Mouse (Mus musculus) neural tube, embryonic 13.5 days (tissue): ENCODE results near the gene Dnmt1. TPM values are rescaled to one million over a fixed set of nuclear protein-coding genes. Genes with fewer than 3 reads are reported as not detected.
"Not testable (repeated sequence)": the region's sequence is repeated elsewhere in the genome, so short reads cannot be mapped to it uniquely, and the experiment has no call there.

ENCODE experiments used
- ATAC-seq: fragments of 200-750 bp; cut with Nextera tagmentation; 2 replicates; pipeline ENCODE4 v1.8.0; 2017; ENCODE audit warnings: low read depth, mild to moderate bottlenecking, moderate TSS enrichment, moderate library complexity
- H3K27ac ChIP-seq: fragments of 300-500 bp; sonication (generic); replicated peaks from 2 replicates; pipeline ENCODE4 v1.5.1; 2015; ENCODE audit warnings: moderate library complexity, mild to moderate bottlenecking, inconsistent platforms
- H3K27me3 ChIP-seq: fragments of 300-500 bp; sonication (generic); 2 replicates; pipeline ENCODE4 v1.6.1; 2015; ENCODE audit warnings: mild to moderate bottlenecking, inconsistent platforms
- H3K36me3 ChIP-seq: fragments of 300-500 bp; sonication (generic); 2 replicates; pipeline ENCODE4 v1.6.1; 2015; ENCODE audit warnings: mild to moderate bottlenecking, inconsistent platforms
- H3K4me1 ChIP-seq: fragments of 300-500 bp; sonication (generic); replicated peaks from 2 replicates; pipeline ENCODE4 v1.6.1; 2015; ENCODE audit warnings: inconsistent platforms
- H3K4me2 ChIP-seq: fragments of 300-500 bp; sonication (generic); 2 replicates; pipeline ENCODE4 v1.6.1; 2015; ENCODE audit warnings: inconsistent platforms, mild to moderate bottlenecking, moderate library complexity
- H3K4me3 ChIP-seq: fragments of 300-500 bp; sonication (generic); 2 replicates; pipeline ENCODE4 v1.5.1; 2015; ENCODE audit warnings: mild to moderate bottlenecking, inconsistent platforms
- H3K9ac ChIP-seq: fragments of 300-500 bp; sonication (generic); 2 replicates; pipeline ENCODE4 v1.6.1; 2015; ENCODE audit warnings: moderate library complexity, mild to moderate bottlenecking, inconsistent platforms
- H3K9me3 ChIP-seq: fragments of 300-500 bp; sonication (generic); 2 replicates; pipeline ENCODE4 v1.6.1; 2016; ENCODE audit warnings: inconsistent platforms
- WGBS: fragments of 180-500 bp; shearing (Covaris S2); methylation state at CpG from one replicate; pipeline ENCODE4 v1.1.7; 2015; 5-methylcytosine and 5-hydroxymethylcytosine counted together
- polyA plus RNA-seq: library from polyadenylated mRNA; unstranded; fragments of >200 nt; fragmentation: Nextera tagmentation; extraction: Ambion mirVana; gene quantifications from 2 replicates; pipeline ENCODE4 v1.2.1, GENCODE M21; 2015

Dnmt1 gene
- polyA plus RNA-seq = 54.2 and 63.7 TPM in 2 replicates

- 85% methylated on average over 2 of the region's 2 CpGs for WGBS
- H3K4me3 ChIP-seq = no peak within 1 kb of the TSS
- no peak for ATAC-seq
- no peak within 1 kb of the TSS for H3K27ac ChIP-seq
- H3K9ac ChIP-seq = no peak within 1 kb of the TSS
- H3K4me2 ChIP-seq = no peak within 1 kb of the TSS
- H3K9me3 ChIP-seq = no peaks in the 10 kb centered on the region
- H3K4me1 ChIP-seq = no peaks in the 10 kb centered on the region
- H3K27me3 ChIP-seq = no peaks in the 10 kb centered on the region
- H3K36me3 ChIP-seq = no peaks in the 10 kb centered on the region
These were observed at the start of gene Dnmt1 for GRCm38 (mm10) chr9:20959430-20959938. Gene Dnmt1 (minus strand): TSS chr9:20959888.

- H3K27me3 ChIP-seq = peaks cover 10% of the 10 kb centered on the region
- no peak overlapping the region for H3K4me3 ChIP-seq
- H3K9me3 ChIP-seq = no peaks in the 10 kb centered on the region
- 81% methylated on average over 7 of the region's 7 CpGs for WGBS
- peaks cover 15% of the 10 kb centered on the region for H3K4me1 ChIP-seq
- peaks cover 52% of the 10 kb centered on the region for H3K36me3 ChIP-seq
- no peak overlapping the region for H3K4me2 ChIP-seq
- ATAC-seq = no peak
- H3K9ac ChIP-seq = no peak overlapping the region
- H3K27ac ChIP-seq = no peak overlapping the region
These were observed 48.3 kb upstream of the Dnmt1 start for GRCm38 (mm10) chr9:21008007-21008406.

- 96% methylated on average over 10 of the region's 10 CpGs for WGBS
- no peak overlapping the region for H3K4me2 ChIP-seq
- ATAC-seq = no peak
- H3K27ac ChIP-seq = no peak overlapping the region
- H3K4me3 ChIP-seq = no peak overlapping the region
- peaks cover 5% of the 10 kb centered on the region for H3K27me3 ChIP-seq
- H3K4me1 ChIP-seq = peaks cover 15% of the 10 kb centered on the region
- H3K36me3 ChIP-seq = peaks cover 52% of the 10 kb centered on the region
- no peaks in the 10 kb centered on the region for H3K9me3 ChIP-seq
- no peak overlapping the region for H3K9ac ChIP-seq
These were observed 47.7 kb upstream of the Dnmt1 start for GRCm38 (mm10) chr9:21007313-21007952.

GRCm38 (mm10) chr9:21002627-21003551 is 43.2 kb upstream of the Dnmt1 start, which contains the start of gene Mrpl4:
Gene Mrpl4 (plus strand): TSS chr9:21002738.
- Histone ChIP-seq H3K9me3 (no peaks in the 10 kb centered on the region), H3K27me3 (no peaks in the 10 kb centered on the region), H3K9ac (peak within 1 kb of the TSS; percentile 84), H3K4me2 (peak within 1 kb of the TSS; percentile 69), H3K4me3 (peak within 1 kb of the TSS; percentile 77), H3K27ac (peak within 1 kb of the TSS; percentile 86), H3K4me1 (peaks cover 15% of the 10 kb centered on the region), H3K36me3 (peaks cover 35% of the 10 kb centered on the region)
- peak; percentile 93 for ATAC-seq
- under 1% methylated on average over 72 of the region's 72 CpGs for WGBS

GRCm38 (mm10) chr9:21002270-21002626 is 42.6 kb upstream of the Dnmt1 start:
- Histone ChIP-seq H3K9me3 (no peaks in the 10 kb centered on the region), H3K36me3 (peaks cover 28% of the 10 kb centered on the region), H3K9ac (peak overlapping the region; percentile 84), H3K27ac (peak overlapping the region; percentile 86), H3K4me1 (peaks cover 15% of the 10 kb centered on the region), H3K4me3 (peak overlapping the region; percentile 77), H3K4me2 (peak overlapping the region; percentile 69), H3K27me3 (no peaks in the 10 kb centered on the region)
- peak; percentile 40 for ATAC-seq
- WGBS = 13% methylated on average over 7 of the region's 7 CpGs

- Histone ChIP-seq H3K36me3 (peaks cover 23% of the 10 kb centered on the region), H3K9me3 (no peaks in the 10 kb centered on the region), H3K4me2 (peak overlapping the region; percentile 69; the same call in 1 of the 2 replicates), H3K27ac (no peak overlapping the region), H3K9ac (no peak overlapping the region), H3K27me3 (no peaks in the 10 kb centered on the region), H3K4me3 (peak overlapping the region; percentile 77; the same call in 1 of the 2 replicates), H3K4me1 (peaks cover 15% of the 10 kb centered on the region)
- WGBS = 75% methylated on average over 6 of the region's 6 CpGs
- ATAC-seq = no peak
These were observed 42.0 kb upstream of the Dnmt1 start for GRCm38 (mm10) chr9:21001651-21002200.

GRCm38 (mm10) chr9:21000811-21001210 is 41.1 kb upstream of the Dnmt1 start:
- ATAC-seq = no peak
- Histone ChIP-seq H3K9me3 (no peaks in the 10 kb centered on the region), H3K27ac (no peak overlapping the region), H3K4me3 (no peak overlapping the region), H3K4me1 (peaks cover 15% of the 10 kb centered on the region), H3K9ac (no peak overlapping the region), H3K36me3 (peaks cover 14% of the 10 kb centered on the region), H3K27me3 (no peaks in the 10 kb centered on the region), H3K4me2 (no peak overlapping the region)

- 70% methylated on average over 1 of the region's 1 CpGs for WGBS
- H3K9me3 ChIP-seq, ATAC-seq: not testable (repeated sequence)
These were observed 38.6 kb upstream of the Dnmt1 start for GRCm38 (mm10) chr9:20998337-20998736.

GRCm38 (mm10) chr9:20997065-20997464 is 37.4 kb upstream of the Dnmt1 start:
- H3K9ac ChIP-seq = no peak overlapping the region
- H3K27ac ChIP-seq = no peak overlapping the region
- H3K4me1 ChIP-seq = no peaks in the 10 kb centered on the region
- no peak for ATAC-seq
- H3K4me2 ChIP-seq = no peak overlapping the region
- no peaks in the 10 kb centered on the region for H3K27me3 ChIP-seq
- H3K36me3 ChIP-seq = no peaks in the 10 kb centered on the region
- 91% methylated on average over 8 of the region's 8 CpGs for WGBS
- H3K9me3 ChIP-seq = no peaks in the 10 kb centered on the region
- no peak overlapping the region for H3K4me3 ChIP-seq

More at GRCm38 (mm10) chr9:20998337-20998736, 38.6 kb upstream of the Dnmt1 start:
- H3K9ac ChIP-seq, H3K4me1 ChIP-seq, H3K36me3 ChIP-seq, H3K4me2 ChIP-seq, H3K27ac ChIP-seq, H3K4me3 ChIP-seq, H3K27me3 ChIP-seq: not testable (repeated sequence)

GRCm38 (mm10) chr9:20995069-20995468 is 35.4 kb upstream of the Dnmt1 start:
- WGBS = 72% methylated on average over 3 of the region's 3 CpGs
- ATAC-seq = no peak
- no peaks in the 10 kb centered on the region for H3K36me3 ChIP-seq
- H3K4me2 ChIP-seq = no peak overlapping the region
- no peaks in the 10 kb centered on the region for H3K27me3 ChIP-seq
- H3K27ac ChIP-seq = no peak overlapping the region
- no peaks in the 10 kb centered on the region for H3K9me3 ChIP-seq
- H3K4me3 ChIP-seq = no peak overlapping the region
- H3K4me1 ChIP-seq = peaks cover 5% of the 10 kb centered on the region
- H3K9ac ChIP-seq = no peak overlapping the region

- Histone ChIP-seq H3K4me1 (peaks cover 5% of the 10 kb centered on the region), H3K27ac (no peak overlapping the region), H3K4me2 (no peak overlapping the region), H3K36me3 (no peaks in the 10 kb centered on the region), H3K9me3 (no peaks in the 10 kb centered on the region), H3K9ac (no peak overlapping the region), H3K27me3 (peaks cover 2% of the 10 kb centered on the region; the same call in 1 of the 2 replicates), H3K4me3 (no peak overlapping the region)
- no peak for ATAC-seq
- 49% methylated on average over 5 of the region's 5 CpGs for WGBS
These were observed 33.6 kb upstream of the Dnmt1 start for GRCm38 (mm10) chr9:20993165-20993898.
